Mouse (Mus musculus) liver, adult 2 months (tissue): ENCODE data around the gene Ebf1.

Source experiments
- CTCF ChIP-seq: fragments of 200-500 bp; IDR thresholded peaks from 2 replicates; pipeline ENCODE4 v1.5.1; 2011; ENCODE audit warnings: low read depth, low read length, control low read depth
- POLR2A ChIP-seq: fragments of 200-500 bp; IDR thresholded peaks from 2 replicates; pipeline ENCODE4 v1.6.1; 2011; ENCODE audit warnings: low read length, control low read depth; ENCODE audit not compliant: insufficient read depth; ENCODE audit errors: extremely low read depth

DNA sequence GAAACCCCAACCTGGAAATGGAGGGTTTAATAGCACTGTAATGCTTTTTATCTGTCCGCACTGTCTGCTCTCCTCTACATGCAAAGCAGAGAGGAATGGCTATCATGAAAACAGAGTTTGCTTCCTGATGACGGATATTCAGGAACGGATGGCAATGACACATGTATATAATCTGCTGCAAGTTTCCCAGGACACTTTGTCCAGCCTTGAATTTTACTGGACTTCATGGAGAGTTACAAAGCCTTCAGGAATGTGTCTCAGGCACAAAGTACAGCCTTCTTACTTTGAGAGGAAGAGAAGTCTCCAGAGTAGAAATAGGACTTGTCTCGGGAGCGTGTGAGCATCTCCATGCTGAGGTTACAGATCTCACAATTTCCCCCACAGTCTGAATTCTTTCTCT is 296.7 kb downstream of the Ebf1 start:
- TF ChIP-seq CTCF = no peak
- no peak for TF ChIP-seq POLR2A
